Mouse (Mus musculus): ENCODE results near the gene Spatc1l.

The Spatc1l gene

DNA sequence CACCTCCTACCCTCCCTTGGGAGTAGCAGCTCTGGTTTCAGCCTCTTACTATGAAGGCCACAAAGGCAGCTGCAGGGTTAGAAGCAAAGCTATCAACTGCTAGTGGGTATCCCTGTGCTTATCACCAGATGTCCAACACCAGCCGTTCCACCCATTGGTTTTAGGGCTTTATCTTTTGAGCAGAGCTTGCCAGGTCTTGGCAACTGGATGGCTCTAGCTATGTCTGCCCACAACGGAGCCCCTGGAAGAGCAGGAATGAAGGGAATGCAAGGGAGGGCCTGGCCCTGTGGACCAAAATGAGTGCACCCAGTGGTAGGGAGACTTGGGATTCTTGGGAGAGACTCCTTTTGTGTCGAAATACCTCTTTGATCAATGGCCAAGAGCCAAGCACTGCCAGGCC, 40.6 kb downstream of the Spatc1l start:
- DNase-seq, result no peak

DNA sequence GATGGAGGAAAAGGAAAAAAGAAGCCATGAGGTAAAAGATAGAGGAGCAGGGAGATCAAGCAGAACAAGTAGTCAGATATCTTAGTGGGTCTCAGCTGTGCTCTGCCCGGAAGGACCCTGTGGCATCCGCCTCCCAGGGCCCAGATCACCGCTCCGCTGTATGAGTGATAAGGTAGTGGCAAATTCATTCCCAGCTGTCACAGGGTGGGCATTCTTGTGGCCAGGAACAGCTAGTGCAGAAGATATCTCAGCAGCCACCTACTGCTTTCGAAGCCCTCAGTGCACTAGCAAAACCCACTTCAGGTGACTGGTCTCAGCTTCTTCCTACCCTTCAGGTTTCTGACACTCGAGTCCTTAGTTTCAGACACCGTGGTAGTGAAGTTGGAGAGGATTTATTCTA, 50.4 kb downstream of the Spatc1l start:
- DNase-seq, result no peak
